Mouse (Mus musculus) midbrain, embryonic 11.5 days (tissue): ENCODE measurements around the gene Lrrc57. TPM values are rescaled to one million over a fixed set of nuclear protein-coding genes. Genes with fewer than 3 reads are reported as not detected.

Experiments used
- ATAC-seq: fragments of 200-750 bp; cut with Nextera tagmentation; 2 replicates; pipeline ENCODE4 v1.8.0; 2017; ENCODE audit warnings: moderate TSS enrichment, moderate library complexity; ENCODE audit not compliant: low FRiP score
- DNase-seq: peaks from one replicate; pipeline ENCODE4 v3.0.0; 2015; ENCODE audit warnings: low spot score; ENCODE audit errors: missing footprints
- H3K27ac ChIP-seq: fragments of 300-500 bp; sonication (generic); 2 replicates; pipeline ENCODE4 v1.5.1; 2014; ENCODE audit warnings: low read depth, low read length
- H3K27me3 ChIP-seq: fragments of 300-500 bp; sonication (generic); 2 replicates; pipeline ENCODE4 v1.6.1; 2014; ENCODE audit warnings: mild to moderate bottlenecking, low read length, moderate library complexity, mixed read lengths; ENCODE audit not compliant: control insufficient read depth, insufficient read depth
- H3K36me3 ChIP-seq: fragments of 300-500 bp; sonication (generic); 2 replicates; pipeline ENCODE4 v1.6.1; 2014; ENCODE audit warnings: mild to moderate bottlenecking, low read length, moderate library complexity, mixed read lengths; ENCODE audit not compliant: control insufficient read depth, insufficient read depth
- H3K4me1 ChIP-seq: fragments of 300-500 bp; sonication (generic); 2 replicates; pipeline ENCODE4 v1.6.1; 2014; ENCODE audit warnings: low read length; ENCODE audit not compliant: control insufficient read depth, insufficient read depth
- H3K4me2 ChIP-seq: fragments of 300-500 bp; sonication (generic); 2 replicates; pipeline ENCODE4 v1.6.1; 2014; ENCODE audit warnings: mild to moderate bottlenecking, moderate library complexity
- H3K4me3 ChIP-seq: fragments of 300-500 bp; sonication (generic); 2 replicates; pipeline ENCODE4 v1.5.1; 2014; ENCODE audit warnings: low read depth, low read length
- H3K9ac ChIP-seq: fragments of 300-500 bp; sonication (generic); 2 replicates; pipeline ENCODE4 v1.6.1; 2014; ENCODE audit warnings: low read length
- H3K9me3 ChIP-seq: fragments of 300-500 bp; sonication (generic); 2 replicates; pipeline ENCODE4 v1.6.1; 2016; ENCODE audit warnings: low read length; ENCODE audit not compliant: control insufficient read depth
- WGBS: fragments of 180-500 bp; shearing (Covaris S2); extraction: QIAGEN DNeasy Blood & Tissue Kit; methylation state at CpG from one replicate; pipeline ENCODE4 v1.1.7; 2014; 5-methylcytosine and 5-hydroxymethylcytosine counted together
- polyA plus RNA-seq: library from polyadenylated mRNA; unstranded; fragments of >200 nt; fragmentation: Nextera tagmentation; extraction: Ambion mirVana; gene quantifications from 2 replicates; pipeline ENCODE4 v1.2.1, GENCODE M21; 2014

Lrrc57 gene
- polyA plus RNA-seq, 1 experiment from 2014 or later: 31.8 TPM

- H3K4me2 ChIP-seq: no peak overlapping the region
- DNase-seq (no peak), ATAC-seq (no peak)
- no peak overlapping the region for H3K9ac ChIP-seq
- no peaks in the 10 kb centered on the region for H3K36me3 ChIP-seq
- no peak overlapping the region for H3K4me3 ChIP-seq
- H3K9me3 ChIP-seq: no peaks in the 10 kb centered on the region
- H3K27ac ChIP-seq: no peak overlapping the region
- 89% methylated on average over 8 of the region's 8 CpGs for WGBS
- H3K27me3 ChIP-seq: no peaks in the 10 kb centered on the region
- no peaks in the 10 kb centered on the region for H3K4me1 ChIP-seq
Observed at GRCm38 (mm10) chr2:120640835-120641234, 31.5 kb upstream of the Lrrc57 start.

- Histone ChIP-seq H3K9ac (no peak overlapping the region), H3K4me2 (no peak overlapping the region), H3K4me1 (peaks cover 4% of the 10 kb centered on the region; the same call in 1 of the 2 replicates), H3K9me3 (no peaks in the 10 kb centered on the region), H3K36me3 (no peaks in the 10 kb centered on the region), H3K4me3 (no peak overlapping the region), H3K27ac (no peak overlapping the region), H3K27me3 (no peaks in the 10 kb centered on the region)
- ATAC-seq: no peak
- 87% methylated on average over 4 of the region's 4 CpGs for WGBS
- no peak for DNase-seq
Observed at GRCm38 (mm10) chr2:120631957-120632356, 22.6 kb upstream of the Lrrc57 start.

GRCm38 (mm10) chr2:120631521-120631920 lies 22.2 kb upstream of the Lrrc57 start:
- DNase-seq (no peak), ATAC-seq (no peak)
- H3K9me3 ChIP-seq: no peaks in the 10 kb centered on the region
- WGBS: 89% methylated on average over 2 of the region's 2 CpGs
- no peaks in the 10 kb centered on the region for H3K36me3 ChIP-seq
- H3K27me3 ChIP-seq: no peaks in the 10 kb centered on the region
- H3K4me3 ChIP-seq: no peak overlapping the region
- H3K4me2 ChIP-seq: no peak overlapping the region
- no peak overlapping the region for H3K9ac ChIP-seq
- H3K27ac ChIP-seq: no peak overlapping the region
- H3K4me1 ChIP-seq: peaks cover 4% of the 10 kb centered on the region; the same call in 1 of the 2 replicates

GRCm38 (mm10) chr2:120630655-120631054 lies 21.3 kb upstream of the Lrrc57 start:
- Histone ChIP-seq H3K27ac (no peak overlapping the region), H3K27me3 (no peaks in the 10 kb centered on the region), H3K9me3 (no peaks in the 10 kb centered on the region), H3K9ac (no peak overlapping the region), H3K4me1 (peaks cover 4% of the 10 kb centered on the region; the same call in 1 of the 2 replicates), H3K4me3 (no peak overlapping the region), H3K36me3 (no peaks in the 10 kb centered on the region), H3K4me2 (no peak overlapping the region)
- no peak for DNase-seq
- ATAC-seq: no peak
- 83% methylated on average over 2 of the region's 2 CpGs for WGBS

- Histone ChIP-seq H3K9ac (no peak overlapping the region), H3K4me1 (peaks cover 4% of the 10 kb centered on the region; the same call in 1 of the 2 replicates), H3K4me3 (no peak overlapping the region), H3K27ac (no peak overlapping the region), H3K9me3 (no peaks in the 10 kb centered on the region), H3K4me2 (no peak overlapping the region), H3K36me3 (no peaks in the 10 kb centered on the region), H3K27me3 (no peaks in the 10 kb centered on the region)
- no peak for ATAC-seq
- 82% methylated on average over 2 of the region's 2 CpGs for WGBS
- DNase-seq: no peak
Observed at GRCm38 (mm10) chr2:120630246-120630645, 20.9 kb upstream of the Lrrc57 start.

- Histone ChIP-seq H3K36me3 (no peaks in the 10 kb centered on the region), H3K9ac (peak within 1 kb of the TSS; percentile 64)
Observed at GRCm38 (mm10) chr2:120628886-120629735, 19.8 kb upstream of the Lrrc57 start, which contains the start of gene Stard9. Stard9 (plus strand) TSS chr2:120629121.

GRCm38 (mm10) chr2:120628076-120628865 lies 19.0 kb upstream of the Lrrc57 start:
- ATAC-seq: peak; percentile 25; the same call in 1 of the 2 replicates

More at GRCm38 (mm10) chr2:120628886-120629735, 19.8 kb upstream of the Lrrc57 start, which contains the start of gene Stard9:
- no peaks in the 10 kb centered on the region for H3K9me3 ChIP-seq
- H3K4me1 ChIP-seq: peaks cover 4% of the 10 kb centered on the region; the same call in 1 of the 2 replicates
- H3K27ac ChIP-seq: no peak within 1 kb of the TSS
- peak within 1 kb of the TSS; percentile 46 for H3K4me3 ChIP-seq
- peak within 1 kb of the TSS; percentile 61 for H3K4me2 ChIP-seq
- ATAC-seq (peak; percentile 100), DNase-seq (peak; percentile 99)
- no peaks in the 10 kb centered on the region for H3K27me3 ChIP-seq
- 2% methylated on average over 36 of the region's 36 CpGs for WGBS

GRCm38 (mm10) chr2:120622920-120623319 lies 13.6 kb upstream of the Lrrc57 start:
- H3K27ac ChIP-seq: no peak overlapping the region
- no peaks in the 10 kb centered on the region for H3K27me3 ChIP-seq
- peaks cover 5% of the 10 kb centered on the region; the same call in 1 of the 2 replicates for H3K36me3 ChIP-seq
- H3K4me2 ChIP-seq: no peak overlapping the region
- H3K4me3 ChIP-seq: no peak overlapping the region
- H3K9me3 ChIP-seq: no peaks in the 10 kb centered on the region
- no peak overlapping the region for H3K9ac ChIP-seq
- no peak for ATAC-seq
- no peak for DNase-seq
- H3K4me1 ChIP-seq: no peaks in the 10 kb centered on the region

More at GRCm38 (mm10) chr2:120628076-120628865, 19.0 kb upstream of the Lrrc57 start:
- 33% methylated on average over 10 of the region's 10 CpGs for WGBS
- peak overlapping the region; percentile 49; the same call in 1 of the 2 replicates for H3K9ac ChIP-seq
- DNase-seq: peak; percentile 94
- H3K9me3 ChIP-seq: no peaks in the 10 kb centered on the region
- H3K4me1 ChIP-seq: peaks cover 4% of the 10 kb centered on the region; the same call in 1 of the 2 replicates
- H3K27ac ChIP-seq: no peak overlapping the region
- H3K36me3 ChIP-seq: no peaks in the 10 kb centered on the region
- H3K4me2 ChIP-seq: peak overlapping the region; percentile 61; the same call in 1 of the 2 replicates
- no peaks in the 10 kb centered on the region for H3K27me3 ChIP-seq
- H3K4me3 ChIP-seq: peak overlapping the region; percentile 25; the same call in 1 of the 2 replicates
